Mouse (Mus musculus) liver, embryonic 12.5 days (tissue): Measurements from ENCODE around the gene Trim11. TPM values are rescaled to one million over a fixed set of nuclear protein-coding genes. Genes with fewer than 3 reads are reported as not detected.

Experiments used
- ATAC-seq: fragments of 200-750 bp; cut with Nextera tagmentation; 2 replicates; pipeline ENCODE4 v1.8.0; 2017; ENCODE audit warnings: moderate number of reproducible peaks, mild to moderate bottlenecking, moderate library complexity
- H3K27ac ChIP-seq: fragments of 300-500 bp; sonication (generic); 2 replicates; pipeline ENCODE4 v1.5.1; 2016; ENCODE audit warnings: mild to moderate bottlenecking
- H3K27me3 ChIP-seq: fragments of 300-500 bp; sonication (generic); replicated peaks from 2 replicates; pipeline ENCODE4 v1.6.1; 2016; ENCODE audit warnings: mild to moderate bottlenecking, moderate library complexity
- H3K36me3 ChIP-seq: fragments of 300-500 bp; sonication (generic); 2 replicates; pipeline ENCODE4 v1.6.1; 2016; ENCODE audit warnings: mild to moderate bottlenecking, moderate library complexity
- H3K4me1 ChIP-seq: fragments of 300-500 bp; sonication (generic); 2 replicates; pipeline ENCODE4 v1.6.1; 2016
- H3K4me2 ChIP-seq: fragments of 300-500 bp; sonication (generic); 2 replicates; pipeline ENCODE4 v1.6.1; 2016; ENCODE audit warnings: mild to moderate bottlenecking, moderate library complexity
- H3K4me3 ChIP-seq: fragments of 300-500 bp; sonication (generic); 2 replicates; pipeline ENCODE4 v1.5.1; 2016; ENCODE audit warnings: mild to moderate bottlenecking, moderate library complexity
- H3K9ac ChIP-seq: fragments of 300-500 bp; sonication (generic); 2 replicates; pipeline ENCODE4 v1.6.1; 2016; ENCODE audit warnings: mild to moderate bottlenecking, moderate library complexity
- H3K9me3 ChIP-seq: fragments of 300-500 bp; sonication (generic); replicated peaks from 2 replicates; pipeline ENCODE4 v1.6.1; 2016; ENCODE audit warnings: mild to moderate bottlenecking, moderate library complexity
- WGBS: fragments of 180-500 bp; shearing (Covaris S2); methylation state at CpG from one replicate; pipeline ENCODE4 v1.1.7; 2016; ENCODE audit not compliant: insufficient replicate concordance; 5-methylcytosine and 5-hydroxymethylcytosine counted together
- polyA plus RNA-seq: library from polyadenylated mRNA; unstranded; fragments of >200 nt; fragmentation: Nextera tagmentation; extraction: Ambion mirVana; gene quantifications from 2 replicates; pipeline ENCODE4 v1.2.1, GENCODE M21; 2016

Gene Trim11
- polyA plus RNA-seq, 1 experiment from 2014 or later, result 11.2 TPM

DNA sequence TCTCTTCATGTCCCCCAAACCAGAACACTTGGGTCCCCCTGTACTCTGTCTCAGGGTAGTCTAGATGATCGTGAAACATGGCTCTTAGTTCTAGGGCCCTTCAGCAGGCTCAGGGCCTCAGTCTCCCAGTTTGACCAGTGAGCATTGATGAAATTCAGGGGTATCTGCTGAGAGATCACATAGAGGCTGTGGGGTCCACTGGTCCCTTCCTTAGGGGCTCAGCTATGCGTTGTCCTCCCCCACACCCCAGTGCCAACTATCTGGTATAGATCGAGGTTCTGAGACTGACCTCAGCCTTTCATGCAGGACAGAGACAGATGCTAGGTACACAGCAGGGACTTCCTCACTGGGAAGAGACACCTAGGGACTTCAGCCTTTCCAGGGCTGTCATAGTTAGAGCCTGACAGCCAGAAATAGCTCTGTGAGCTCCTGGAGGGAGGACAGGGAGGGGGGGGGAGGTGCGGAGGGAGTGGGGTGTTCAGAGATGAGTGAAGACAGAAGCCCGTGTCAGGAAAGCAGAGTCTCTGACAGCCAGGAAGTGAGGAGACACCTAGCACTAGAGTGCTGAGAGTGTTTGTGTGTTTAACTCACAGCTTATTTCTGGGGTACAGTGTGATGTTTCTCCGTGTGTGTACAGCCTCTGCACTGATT lies 5.9 kb downstream of the Trim11 start:
- Histone ChIP-seq H3K27me3 (no peaks in the 10 kb centered on the region), H3K4me2 (no peak overlapping the region), H3K27ac (no peak overlapping the region), H3K9me3 (no peaks in the 10 kb centered on the region), H3K4me3 (no peak overlapping the region), H3K4me1 (peaks cover 61% of the 10 kb centered on the region), H3K9ac (no peak overlapping the region), H3K36me3 (peaks cover 86% of the 10 kb centered on the region)
- no peak for ATAC-seq
- 77% methylated on average over 6 of the region's 6 CpGs for WGBS

GRCm38 (mm10) chr11:58984657-58985056 lies 6.8 kb downstream of the Trim11 start:
- peaks cover 94% of the 10 kb centered on the region for H3K36me3 ChIP-seq
- no peaks in the 10 kb centered on the region for H3K27me3 ChIP-seq
- ATAC-seq, result no peak
- H3K27ac ChIP-seq, result no peak overlapping the region
- WGBS, result 87% methylated on average over 7 of the region's 7 CpGs
- peaks cover 52% of the 10 kb centered on the region for H3K4me1 ChIP-seq
- H3K9ac ChIP-seq, result no peak overlapping the region
- no peak overlapping the region for H3K4me3 ChIP-seq
- H3K9me3 ChIP-seq, result no peaks in the 10 kb centered on the region
- H3K4me2 ChIP-seq, result no peak overlapping the region

DNA sequence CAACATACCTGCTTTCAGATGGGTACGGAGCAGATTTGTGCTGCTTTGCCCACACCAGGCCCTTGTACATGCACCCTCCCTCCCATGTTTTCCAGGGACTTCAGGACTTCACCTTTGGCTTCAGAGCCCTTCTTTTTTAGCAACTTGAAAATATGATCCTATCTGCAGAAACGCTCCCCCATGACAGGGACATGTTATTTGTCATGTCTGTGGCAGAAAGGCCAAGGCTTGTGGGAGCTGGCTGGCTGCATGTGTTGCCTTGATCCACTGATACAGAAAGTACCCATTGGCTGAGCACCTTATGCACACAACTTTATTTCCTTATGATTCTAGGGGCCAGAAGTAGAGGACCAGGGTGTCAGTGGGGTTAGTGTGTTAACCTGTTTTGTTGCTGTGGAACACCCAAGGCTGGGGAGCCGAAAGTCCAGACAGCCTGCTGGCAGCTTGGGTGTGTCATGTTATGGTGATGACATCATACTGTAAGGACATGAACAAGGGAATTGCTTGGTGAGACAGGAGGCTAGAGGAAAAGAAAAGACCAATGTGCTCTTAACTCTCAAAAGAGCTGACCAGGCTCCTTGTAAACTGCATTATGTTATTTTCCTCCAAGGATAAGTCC lies 7.5 kb downstream of the Trim11 start:
- no peak for ATAC-seq
- Histone ChIP-seq H3K27me3 (no peaks in the 10 kb centered on the region), H3K27ac (no peak overlapping the region), H3K4me2 (no peak overlapping the region), H3K9me3 (no peaks in the 10 kb centered on the region), H3K4me1 (peaks cover 49% of the 10 kb centered on the region), H3K9ac (no peak overlapping the region), H3K36me3 (peaks cover 98% of the 10 kb centered on the region), H3K4me3 (no peak overlapping the region)
- WGBS, result 77% methylated on average over 3 of the region's 3 CpGs

GRCm38 (mm10) chr11:58989166-58989565 lies 11.3 kb downstream of the Trim11 start:
- H3K36me3 ChIP-seq, result peaks cover 71% of the 10 kb centered on the region
- ATAC-seq, result no peak

GRCm38 (mm10) chr11:58990141-58990540 lies 12.2 kb downstream of the Trim11 start:
- 91% methylated on average over 17 of the region's 17 CpGs for WGBS
- Histone ChIP-seq H3K4me3 (no peak overlapping the region), H3K4me1 (peaks cover 57% of the 10 kb centered on the region), H3K36me3 (peaks cover 61% of the 10 kb centered on the region), H3K9ac (no peak overlapping the region), H3K9me3 (no peaks in the 10 kb centered on the region), H3K27me3 (peaks cover 22% of the 10 kb centered on the region), H3K4me2 (no peak overlapping the region), H3K27ac (no peak overlapping the region)
- no peak for ATAC-seq

More at GRCm38 (mm10) chr11:58989166-58989565, 11.3 kb downstream of the Trim11 start:
- Histone ChIP-seq H3K27me3 (peaks cover 13% of the 10 kb centered on the region), H3K4me2 (no peak overlapping the region), H3K4me1 (peaks cover 50% of the 10 kb centered on the region), H3K9me3 (no peaks in the 10 kb centered on the region), H3K4me3 (no peak overlapping the region), H3K9ac (no peak overlapping the region), H3K27ac (no peak overlapping the region)
- WGBS, result 85% methylated on average over 4 of the region's 4 CpGs

DNA sequence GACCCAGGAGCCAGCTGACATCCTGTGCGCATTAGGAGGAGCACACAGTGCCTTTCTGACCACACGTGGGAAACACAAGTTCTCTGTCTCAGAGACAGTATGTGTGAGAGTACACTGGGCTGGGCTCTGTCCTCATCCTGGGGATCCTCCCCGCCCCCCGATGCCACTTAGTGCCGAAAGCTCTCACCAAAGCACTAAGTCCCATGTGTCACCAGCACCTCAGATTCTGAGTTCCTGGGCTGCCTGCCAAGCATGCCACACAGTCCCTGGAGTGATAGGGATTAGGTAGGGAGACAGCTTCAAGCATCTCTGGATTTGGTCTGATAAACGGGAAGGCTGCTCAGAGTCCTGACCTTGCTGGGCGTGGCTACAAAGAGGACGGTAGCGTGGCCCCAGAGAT lies 12.9 kb downstream of the Trim11 start:
- no peak for ATAC-seq
- Histone ChIP-seq H3K4me1 (peaks cover 55% of the 10 kb centered on the region), H3K9ac (no peak overlapping the region), H3K4me3 (no peak overlapping the region), H3K27ac (no peak overlapping the region), H3K4me2 (no peak overlapping the region), H3K9me3 (no peaks in the 10 kb centered on the region), H3K27me3 (peaks cover 28% of the 10 kb centered on the region), H3K36me3 (peaks cover 54% of the 10 kb centered on the region)
- WGBS, result 63% methylated on average over 9 of the region's 9 CpGs

GRCm38 (mm10) chr11:58991911-58992310 lies 14.0 kb downstream of the Trim11 start:
- 64% methylated on average over 3 of the region's 3 CpGs for WGBS
- no peak overlapping the region for H3K4me2 ChIP-seq
- no peak overlapping the region for H3K4me3 ChIP-seq
- H3K36me3 ChIP-seq, result peaks cover 43% of the 10 kb centered on the region
- H3K4me1 ChIP-seq, result peaks cover 48% of the 10 kb centered on the region
- H3K9ac ChIP-seq, result no peak overlapping the region
- no peak for ATAC-seq
- no peak overlapping the region for H3K27ac ChIP-seq
- no peaks in the 10 kb centered on the region for H3K9me3 ChIP-seq
- peaks cover 40% of the 10 kb centered on the region for H3K27me3 ChIP-seq

DNA sequence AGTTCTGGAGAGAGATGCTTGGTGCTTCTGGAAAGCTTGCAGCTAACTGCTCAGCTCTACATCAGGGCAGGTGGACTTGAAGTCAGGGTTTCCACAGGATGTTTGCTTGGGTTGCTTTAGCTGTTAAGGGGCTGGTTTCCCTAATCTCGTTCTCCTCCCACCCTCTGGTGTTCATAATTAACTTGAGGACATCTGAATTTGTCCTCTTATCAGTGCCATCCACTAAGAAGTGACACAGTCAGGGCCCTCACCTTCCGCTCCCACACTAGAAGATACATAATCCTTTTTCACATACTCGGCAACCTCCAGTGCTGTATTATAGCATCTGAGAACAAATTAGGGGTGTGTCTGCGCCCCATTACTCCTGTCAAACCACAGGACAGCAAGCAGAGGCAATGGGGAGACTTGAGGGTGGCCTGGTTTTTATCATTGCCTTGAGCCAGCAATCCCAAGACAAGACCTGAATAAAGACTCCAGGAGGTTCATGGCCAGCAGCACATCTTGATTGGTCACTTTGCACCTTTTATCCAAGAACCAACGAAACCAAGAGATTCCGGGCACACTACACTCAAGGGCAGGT lies 15.3 kb downstream of the Trim11 start:
- Histone ChIP-seq H3K9ac (no peak overlapping the region), H3K27me3 (peaks cover 44% of the 10 kb centered on the region), H3K4me3 (no peak overlapping the region), H3K4me2 (no peak overlapping the region), H3K9me3 (no peaks in the 10 kb centered on the region), H3K36me3 (peaks cover 30% of the 10 kb centered on the region), H3K27ac (no peak overlapping the region), H3K4me1 (peaks cover 48% of the 10 kb centered on the region)
- WGBS, result 54% methylated on average over 6 of the region's 6 CpGs
- no peak for ATAC-seq

DNA sequence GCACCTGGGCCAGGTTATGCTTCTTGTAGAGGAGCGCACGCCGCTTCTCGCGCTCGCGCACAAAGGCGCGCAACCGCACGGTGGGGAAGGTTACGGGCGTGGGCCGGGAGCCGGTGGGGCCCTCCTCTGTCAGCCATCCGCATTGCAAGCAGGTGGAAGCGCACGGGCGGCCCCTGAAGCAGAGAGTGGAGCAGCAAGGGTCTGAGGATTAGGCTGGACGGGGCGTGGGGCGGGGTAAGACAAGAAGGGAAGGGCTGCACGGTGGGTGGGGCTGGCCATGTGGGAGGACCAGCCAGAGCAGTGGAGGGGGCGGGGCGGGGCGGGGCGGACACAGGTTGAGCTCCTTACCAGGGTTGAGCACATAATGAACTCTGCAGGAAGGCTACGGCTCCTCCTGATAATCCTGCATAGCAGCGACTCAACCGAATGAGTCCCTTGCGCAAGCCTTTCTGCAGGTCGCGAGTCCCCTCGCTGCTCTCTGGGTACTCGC lies 16.5 kb downstream of the Trim11 start:
- ATAC-seq, result peak; percentile 78
- peaks cover 53% of the 10 kb centered on the region for H3K27me3 ChIP-seq
- H3K4me1 ChIP-seq, result peaks cover 52% of the 10 kb centered on the region
- H3K4me2 ChIP-seq, result peak overlapping the region; percentile 78
- H3K9ac ChIP-seq, result peak overlapping the region; percentile 48; the same call in 1 of the 2 replicates
- no peaks in the 10 kb centered on the region for H3K9me3 ChIP-seq
- 2% methylated on average over 35 of the region's 35 CpGs for WGBS
- H3K27ac ChIP-seq, result no peak overlapping the region
- H3K36me3 ChIP-seq, result peaks cover 18% of the 10 kb centered on the region
- peak overlapping the region; percentile 49 for H3K4me3 ChIP-seq

DNA sequence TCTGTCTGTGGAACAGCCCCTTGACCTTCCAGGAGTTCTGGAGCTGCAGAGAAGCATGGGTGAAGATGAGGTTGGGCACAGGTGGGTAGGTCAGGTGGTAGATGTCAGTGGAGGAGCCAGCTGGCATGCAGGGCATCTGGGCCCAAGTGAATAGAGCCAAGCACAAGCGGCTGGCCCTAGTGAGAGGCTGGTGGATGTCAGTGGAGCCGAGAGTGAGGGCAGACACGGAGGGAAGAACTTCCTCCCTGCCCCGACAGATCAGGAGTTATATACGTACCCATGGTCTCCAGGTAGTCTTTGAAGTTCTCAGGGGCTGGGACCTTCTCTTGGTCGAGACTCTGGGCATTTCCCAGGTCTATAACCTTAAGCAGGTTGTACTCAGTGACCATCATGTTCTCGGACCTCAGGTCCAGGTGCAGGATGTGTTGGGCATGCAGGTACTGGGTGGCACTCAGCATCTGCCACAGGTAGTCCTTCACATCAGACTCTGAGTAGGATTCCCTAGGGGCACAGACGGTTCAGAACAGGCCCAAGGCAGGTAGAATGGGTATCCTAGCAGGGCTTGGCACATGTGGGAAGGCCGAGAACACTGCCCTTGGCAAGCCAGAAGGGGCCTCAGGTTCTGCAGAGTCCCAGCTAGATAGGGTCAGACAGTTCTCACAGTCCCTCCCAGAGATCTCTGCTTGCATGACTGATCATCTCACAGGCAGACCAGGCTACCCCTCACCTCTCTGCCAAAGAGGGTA lies 17.3 kb downstream of the Trim11 start:
- ATAC-seq, result no peak
- Histone ChIP-seq H3K27ac (no peak overlapping the region), H3K36me3 (peaks cover 10% of the 10 kb centered on the region), H3K4me3 (no peak overlapping the region; the same call in 1 of the 2 replicates), H3K4me1 (peaks cover 50% of the 10 kb centered on the region), H3K9me3 (no peaks in the 10 kb centered on the region), H3K27me3 (peaks cover 59% of the 10 kb centered on the region), H3K9ac (no peak overlapping the region), H3K4me2 (peak overlapping the region; percentile 78)
- 57% methylated on average over 9 of the region's 9 CpGs for WGBS

GRCm38 (mm10) chr11:58995807-58996370 lies 18.0 kb downstream of the Trim11 start:
- WGBS, result 13% methylated on average over 12 of the region's 12 CpGs
- peaks cover 66% of the 10 kb centered on the region for H3K27me3 ChIP-seq
- peaks cover 43% of the 10 kb centered on the region for H3K4me1 ChIP-seq
- no peak overlapping the region for H3K4me3 ChIP-seq
- peak overlapping the region; percentile 4; the same call in 1 of the 2 replicates for H3K4me2 ChIP-seq
- H3K9me3 ChIP-seq, result no peaks in the 10 kb centered on the region
- no peak overlapping the region for H3K9ac ChIP-seq
- no peak overlapping the region for H3K27ac ChIP-seq
- H3K36me3 ChIP-seq, result peaks cover 3% of the 10 kb centered on the region; the same call in 1 of the 2 replicates
- no peak for ATAC-seq
